Mouse (Mus musculus) testis, adult 2 months (tissue): ENCODE measurements at regions not wholly inside any gene's neighbourhood (a gene's known extent, or its start where the extent isn't known, plus 50 kb on each side); places are given as distances from the start of the nearest gene placed in this dataset.

ENCODE experiments used
- H3K27ac ChIP-seq: fragments of 200-500 bp; 2 replicates; pipeline ENCODE4 v1.5.1; 2012; ENCODE audit warnings: low read depth, low read length; ENCODE audit not compliant: control insufficient read depth, insufficient read depth
- H3K27me3 ChIP-seq: fragments of 200-500 bp; 2 replicates; pipeline ENCODE4 v1.6.1; 2012; ENCODE audit warnings: mild to moderate bottlenecking, low read length, moderate library complexity; ENCODE audit not compliant: control insufficient read depth, insufficient read depth
- H3K36me3 ChIP-seq: fragments of 200-500 bp; 2 replicates; pipeline ENCODE4 v1.6.1; 2012; ENCODE audit warnings: mild to moderate bottlenecking, low read length; ENCODE audit not compliant: control insufficient read depth, insufficient read depth
- H3K4me1 ChIP-seq: fragments of 200-500 bp; 2 replicates; pipeline ENCODE4 v1.6.1; 2012; ENCODE audit warnings: low read length; ENCODE audit not compliant: control insufficient read depth, insufficient read depth
- H3K4me3 ChIP-seq: fragments of 200-500 bp; 2 replicates; pipeline ENCODE4 v1.5.1; 2012; ENCODE audit warnings: low read depth, mild to moderate bottlenecking, low read length, moderate library complexity, mixed read lengths; ENCODE audit not compliant: control insufficient read depth
- CTCF ChIP-seq: fragments of 200-500 bp; IDR thresholded peaks from 2 replicates; pipeline ENCODE4 v1.5.1; 2012; ENCODE audit warnings: low read depth, mild to moderate bottlenecking, inconsistent platforms, low read length, moderate library complexity; ENCODE audit not compliant: control insufficient read depth, insufficient read depth, insufficient replicate concordance
- POLR2A ChIP-seq: fragments of 200-500 bp; IDR thresholded peaks from 2 replicates; pipeline ENCODE4 v1.6.1; 2012; ENCODE audit warnings: low read depth, mild to moderate bottlenecking, inconsistent platforms, low read length, moderate library complexity; ENCODE audit not compliant: control insufficient read depth

DNA sequence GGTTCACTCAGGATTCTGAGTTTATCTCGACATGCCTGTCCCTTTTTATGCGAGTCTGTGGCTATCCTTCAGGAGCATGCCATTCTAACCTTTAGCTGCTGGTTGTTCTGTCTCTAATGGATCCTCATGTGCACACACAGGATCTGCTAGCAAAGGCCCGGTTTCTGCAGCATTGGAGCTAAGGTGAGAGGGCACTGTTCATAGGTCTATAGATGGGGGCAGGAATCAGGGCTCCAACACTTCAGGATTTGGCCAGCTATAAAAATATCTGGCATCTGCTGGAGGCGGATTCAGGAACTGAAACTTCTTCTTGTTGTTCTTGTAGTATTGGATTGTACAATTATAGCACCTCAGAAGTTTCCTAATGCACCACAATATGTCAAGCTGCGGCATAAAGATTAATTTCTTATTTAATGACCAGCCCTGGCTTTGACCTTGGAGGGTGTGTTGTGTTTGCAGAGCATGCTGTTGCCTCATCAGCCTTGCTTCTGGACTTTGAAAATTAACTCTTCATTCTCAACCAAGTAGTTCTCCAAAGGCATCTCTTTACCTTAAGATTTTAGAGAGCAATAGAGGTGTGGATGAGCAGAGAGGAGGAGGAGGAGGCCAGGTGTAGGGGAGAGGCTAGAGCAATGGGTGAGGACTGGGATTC lies 104.4 kb upstream of the Shh start:
- TF ChIP-seq CTCF = no peak
- TF ChIP-seq POLR2A = no peak
- H3K27me3 ChIP-seq = no peaks in the 10 kb centered on the region

DNA sequence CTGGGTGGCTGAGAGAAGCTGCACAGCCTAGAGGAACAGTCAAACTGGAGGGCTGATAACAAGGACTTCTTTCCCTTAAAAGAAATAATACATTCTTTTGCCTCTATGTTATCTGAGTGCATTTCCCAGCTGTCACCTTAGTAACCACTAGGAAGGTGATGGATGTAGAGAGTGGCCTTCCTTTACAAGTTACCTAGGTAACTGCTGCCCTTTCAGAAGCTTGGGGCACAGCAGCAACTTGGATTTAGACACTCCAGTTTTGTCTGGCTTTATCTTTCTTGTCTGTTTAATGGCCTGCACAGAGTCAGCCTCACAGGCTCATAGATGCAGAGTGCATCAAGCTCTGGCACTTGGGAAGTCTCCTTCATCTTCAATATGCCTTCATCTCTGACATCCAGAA lies 101.4 kb upstream of the Shh start:
- H3K27ac ChIP-seq = no peak overlapping the region
- H3K36me3 ChIP-seq = no peaks in the 10 kb centered on the region
- no peaks in the 10 kb centered on the region for H3K4me1 ChIP-seq
- no peaks in the 10 kb centered on the region for H3K27me3 ChIP-seq
- no peak overlapping the region for H3K4me3 ChIP-seq
- no peak for TF ChIP-seq POLR2A
- TF ChIP-seq CTCF = no peak

More for the DNA sequence above, 104.4 kb upstream of the Shh start:
- Histone ChIP-seq H3K4me3 (no peak overlapping the region), H3K27ac (no peak overlapping the region), H3K4me1 (no peaks in the 10 kb centered on the region), H3K36me3 (no peaks in the 10 kb centered on the region)

DNA sequence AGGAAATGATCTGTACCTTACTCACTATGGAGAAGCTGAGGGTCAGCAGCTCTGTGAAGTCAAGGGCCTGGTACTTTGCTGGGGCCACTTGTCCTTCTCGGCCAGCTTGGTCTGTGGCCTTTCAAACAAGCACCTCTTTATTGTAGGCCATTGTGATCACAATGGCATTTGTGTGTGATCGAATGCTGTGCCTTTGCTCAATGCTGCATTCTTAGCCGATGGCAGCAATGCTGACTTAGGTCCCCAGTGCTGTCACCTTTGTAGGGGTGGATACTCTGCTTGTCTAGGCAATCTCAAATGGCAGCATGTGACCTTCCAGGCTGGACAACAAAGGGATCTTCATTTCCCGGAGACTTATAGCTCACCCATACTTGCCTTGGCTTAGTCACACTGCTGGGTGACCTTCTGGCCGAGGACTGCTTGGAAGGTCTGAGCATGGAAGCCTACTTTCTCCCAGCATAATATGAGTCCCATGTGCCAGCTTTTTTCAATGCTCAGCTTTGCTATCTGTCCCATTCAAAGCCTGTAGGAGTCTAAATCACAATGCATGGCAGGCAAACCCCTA lies 100.4 kb upstream of the Shh start:
- Histone ChIP-seq H3K27ac (no peak overlapping the region), H3K4me1 (no peaks in the 10 kb centered on the region; the same call in 1 of the 2 replicates)
- no peak for TF ChIP-seq CTCF
- no peak for TF ChIP-seq POLR2A

DNA sequence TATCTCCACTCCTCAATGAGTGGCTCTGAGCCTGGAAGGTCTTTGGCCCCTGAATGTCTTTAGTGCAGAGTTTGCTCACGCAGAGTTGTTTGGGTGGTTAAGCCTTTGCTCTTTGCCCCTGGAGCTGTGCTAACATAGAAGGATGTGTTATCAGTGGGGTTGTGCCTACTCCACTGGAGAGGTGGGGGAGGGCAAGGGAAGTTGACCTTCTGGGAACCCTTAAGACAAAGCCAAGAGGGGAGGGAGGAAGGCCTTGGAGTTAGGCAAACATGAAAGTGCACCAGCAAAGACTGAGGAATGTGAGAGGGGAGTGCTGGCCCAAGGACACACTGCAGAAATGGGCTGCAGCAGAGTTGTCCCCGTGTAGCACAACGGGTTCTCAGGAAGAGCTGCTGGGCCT lies 96.3 kb upstream of the Shh start:
- Histone ChIP-seq H3K27me3 (no peaks in the 10 kb centered on the region), H3K27ac (no peak overlapping the region), H3K4me3 (no peak overlapping the region), H3K36me3 (no peaks in the 10 kb centered on the region), H3K4me1 (no peaks in the 10 kb centered on the region; the same call in 1 of the 2 replicates)
- TF ChIP-seq POLR2A (no peak), CTCF (no peak)

More for the DNA sequence above, 100.4 kb upstream of the Shh start:
- Histone ChIP-seq H3K4me3 (no peak overlapping the region), H3K27me3 (no peaks in the 10 kb centered on the region), H3K36me3 (no peaks in the 10 kb centered on the region)

DNA sequence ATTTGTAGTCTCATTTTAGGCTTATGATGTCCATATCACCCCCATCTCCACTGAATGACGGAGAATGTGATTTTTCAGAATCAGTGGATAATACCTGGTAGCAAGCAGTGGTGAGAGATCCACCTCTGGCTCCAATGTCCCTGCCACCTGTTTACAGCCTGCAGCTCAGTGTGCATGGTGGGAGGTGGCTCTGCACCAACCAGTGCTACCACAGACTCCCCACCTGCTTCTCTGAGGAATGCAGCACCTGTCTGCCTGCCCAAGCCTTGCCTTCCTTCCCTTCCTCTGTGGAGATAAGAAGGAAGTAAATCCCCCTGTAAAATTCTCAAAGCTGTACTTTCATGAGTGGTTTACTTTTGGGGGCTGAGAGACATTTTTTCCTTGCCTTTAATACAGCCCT lies 95.9 kb upstream of the Shh start:
- no peak for TF ChIP-seq POLR2A
- no peak for TF ChIP-seq CTCF
- Histone ChIP-seq H3K36me3 (no peaks in the 10 kb centered on the region), H3K4me3 (no peak overlapping the region), H3K27me3 (no peaks in the 10 kb centered on the region), H3K27ac (no peak overlapping the region), H3K4me1 (no peaks in the 10 kb centered on the region; the same call in 1 of the 2 replicates)

DNA sequence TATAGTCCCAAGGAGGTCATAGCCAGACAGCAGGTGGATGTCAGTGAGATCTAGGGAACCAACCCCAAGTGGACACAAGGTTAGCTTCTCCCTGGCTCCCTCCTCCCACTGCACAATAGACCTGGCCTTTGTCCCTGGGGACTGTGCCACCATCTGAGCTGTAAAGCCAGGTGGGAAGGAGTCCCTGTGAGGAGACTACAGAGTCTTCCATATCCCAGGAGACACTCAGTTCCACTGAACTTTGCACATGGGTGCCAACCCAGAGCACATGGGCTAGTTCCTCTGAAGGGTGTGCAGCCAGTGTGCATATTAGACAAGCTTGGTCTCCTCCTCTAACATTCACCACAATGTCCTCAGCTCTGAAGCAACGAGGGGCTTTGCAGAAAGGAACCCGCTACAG lies 86.5 kb upstream of the Shh start:
- H3K27ac ChIP-seq = no peak overlapping the region
- H3K4me1 ChIP-seq = no peaks in the 10 kb centered on the region
- no peak overlapping the region for H3K4me3 ChIP-seq
- no peak for TF ChIP-seq CTCF
- TF ChIP-seq POLR2A = no peak
- H3K27me3 ChIP-seq = no peaks in the 10 kb centered on the region
- H3K36me3 ChIP-seq = no peaks in the 10 kb centered on the region

DNA sequence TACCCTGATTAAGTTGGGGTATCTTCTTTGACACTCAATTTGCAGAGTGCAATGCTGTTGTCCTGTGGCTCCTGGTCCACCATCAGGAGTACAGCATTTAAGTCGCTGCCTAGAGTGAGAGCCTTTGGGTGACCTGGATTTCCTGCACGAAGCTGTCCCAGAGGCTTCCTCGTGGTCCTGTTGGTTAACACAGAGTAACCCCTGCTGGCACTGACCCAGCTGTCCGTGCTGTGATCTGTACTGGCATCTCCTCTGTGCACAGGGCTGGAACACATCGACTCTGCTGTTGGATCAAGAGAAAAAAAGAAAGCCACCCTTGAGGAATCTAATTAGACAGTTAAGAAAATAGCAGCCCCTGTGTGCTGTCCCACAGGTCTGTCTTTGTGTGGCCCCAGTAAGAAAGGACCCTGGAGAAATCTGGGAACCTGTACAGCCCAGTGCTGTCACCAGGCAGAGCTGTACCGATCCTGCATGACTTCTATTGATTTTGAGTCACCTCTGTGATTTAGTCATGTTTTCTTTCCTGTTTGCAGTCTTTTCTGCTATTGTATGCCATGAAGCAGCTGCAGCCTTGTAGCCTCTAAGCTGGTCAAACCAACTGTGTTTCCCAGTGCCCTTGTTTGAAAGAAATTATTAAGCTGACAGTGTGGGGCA lies 63.3 kb upstream of the Shh start:
- Histone ChIP-seq H3K27me3 (no peaks in the 10 kb centered on the region), H3K4me1 (no peaks in the 10 kb centered on the region), H3K4me3 (no peak overlapping the region), H3K27ac (no peak overlapping the region), H3K36me3 (no peaks in the 10 kb centered on the region)
- TF ChIP-seq POLR2A (no peak), CTCF (no peak)
